Mouse (Mus musculus) CH12.LX (cell line): ENCODE measurements around the gene Nup210l. TPM values are rescaled to one million over a fixed set of nuclear protein-coding genes. Genes with fewer than 3 reads are reported as not detected.
A peak's percentile ranks its signal among the peaks of the same experiment; 100 is the strongest.

Source experiments
- DNase-seq: peaks from one replicate; pipeline ENCODE4 v3.0.0-alpha.2; 2013; ENCODE audit errors: extremely low read depth
- H3K27ac ChIP-seq: 2 replicates; pipeline ENCODE4 v1.5.1; 2012; ENCODE audit warnings: low read depth, mild to moderate bottlenecking, control low read depth, moderate library complexity; ENCODE audit not compliant: insufficient read depth
- H3K27me3 ChIP-seq: replicated peaks from 2 replicates; pipeline ENCODE3; 2012; ENCODE audit warnings: inconsistent platforms
- H3K36me3 ChIP-seq, 2 experiments: replicated peaks in 1 of 2; 2 replicates each; pipeline versions ENCODE3 to v1.6.1; 2012; ENCODE audit warnings: inconsistent platforms in 1 of 2, low read length in 1 of 2, mild to moderate bottlenecking in 1 of 2, mixed read lengths in 1 of 2, moderate library complexity in 1 of 2; ENCODE audit not compliant: control insufficient read depth in 1 of 2, insufficient read depth in 1 of 2
- H3K4me1 ChIP-seq, 2 experiments: 2 replicates each; pipeline ENCODE4 v1.6.1; 2012; ENCODE audit warnings: inconsistent platforms in 1 of 2, moderate library complexity in 1 of 2; ENCODE audit not compliant: insufficient read depth in 2 of 2, control insufficient read depth in 1 of 2
- H3K4me2 ChIP-seq: 2 replicates; pipeline ENCODE4 v1.6.1; 2012; ENCODE audit warnings: low read depth, mild to moderate bottlenecking, control low read depth; ENCODE audit not compliant: poor library complexity, insufficient read depth, severe bottlenecking
- H3K4me3 ChIP-seq, 3 experiments: fragments of 150-350 bp in 1 of 3; sonication (generic) in 1 of 3; replicated peaks in 1 of 3; 2 replicates each; pipeline versions ENCODE3 to v1.5.1; 2011 to 2012; ENCODE audit warnings: low read depth in 2 of 3, low read length in 2 of 3, mild to moderate bottlenecking in 2 of 3, moderate library complexity in 2 of 3, control low read depth in 1 of 3, improper control_type of control experiment in 1 of 3, inconsistent platforms in 1 of 3, mixed read lengths in 1 of 3; ENCODE audit not compliant: poor library complexity in 1 of 3
- H3K79me2 ChIP-seq: replicated peaks from 2 replicates; pipeline ENCODE4 v1.6.1; 2012; ENCODE audit warnings: mild to moderate bottlenecking, moderate library complexity; ENCODE audit not compliant: control insufficient read depth, poor library complexity, insufficient read depth, severe bottlenecking; ENCODE audit errors: extremely low read depth
- H3K9ac ChIP-seq: 2 replicates; pipeline ENCODE4 v1.6.1; 2012; ENCODE audit warnings: low read depth, mild to moderate bottlenecking, control low read depth, moderate library complexity; ENCODE audit not compliant: insufficient read depth
- H3K9me3 ChIP-seq: replicated peaks from 2 replicates; pipeline ENCODE3; 2012; ENCODE audit warnings: low read length, inconsistent platforms, mixed read lengths
- BHLHE40 ChIP-seq: IDR thresholded peaks from 2 replicates; pipeline ENCODE4 v1.6.1; 2011; ENCODE audit warnings: mild to moderate bottlenecking, low read depth, low read length, improper control_type of control experiment
- CHD1 ChIP-seq: IDR thresholded peaks from 2 replicates; pipeline ENCODE4 v1.6.1; 2012; ENCODE audit warnings: low read depth, low read length, improper control_type of control experiment, inconsistent platforms
- CHD2 ChIP-seq: IDR thresholded peaks from 2 replicates; pipeline ENCODE4 v1.6.1; 2011; ENCODE audit warnings: low read length, improper control_type of control experiment
- CTCF ChIP-seq, 2 experiments: IDR thresholded peaks in 1 of 2; conservative IDR thresholded peaks in 1 of 2; 2 replicates each; pipeline ENCODE4 v1.5.1; 2011 to 2012; ENCODE audit warnings: low read depth in 2 of 2, low read length in 2 of 2, improper control_type of control experiment in 1 of 2, inconsistent platforms in 1 of 2, mild to moderate bottlenecking in 1 of 2, moderate library complexity in 1 of 2
- E2F4 ChIP-seq: IDR thresholded peaks from 2 replicates; pipeline ENCODE4 v1.6.1; 2011; ENCODE audit warnings: low read depth, low read length, improper control_type of control experiment; ENCODE audit not compliant: insufficient replicate concordance
- ELF1 ChIP-seq: IDR thresholded peaks from 2 replicates; pipeline ENCODE4 v1.6.1; 2014; ENCODE audit warnings: low read depth, mild to moderate bottlenecking, inconsistent platforms, low read length, improper control_type of control experiment
- EP300 ChIP-seq: IDR thresholded peaks from 2 replicates; pipeline ENCODE4 v1.6.1; 2011; ENCODE audit warnings: low read length, improper control_type of control experiment
- ETS1 ChIP-seq: conservative IDR thresholded peaks from 2 replicates; pipeline ENCODE4 v1.6.1; 2012; ENCODE audit warnings: low read depth, mild to moderate bottlenecking, inconsistent platforms, low read length, improper control_type of control experiment, moderate library complexity
- GABPA ChIP-seq: IDR thresholded peaks from 2 replicates; pipeline ENCODE4 v1.6.1; 2012; ENCODE audit warnings: low read depth, low read length, improper control_type of control experiment, inconsistent platforms; ENCODE audit not compliant: insufficient replicate concordance
- HCFC1 ChIP-seq: IDR thresholded peaks from 2 replicates; pipeline ENCODE4 v1.6.1; 2012; ENCODE audit warnings: low read depth, mild to moderate bottlenecking, inconsistent platforms, low read length, improper control_type of control experiment
- IRF4 ChIP-seq: IDR thresholded peaks from 2 replicates; pipeline ENCODE4 v1.6.1; 2014; ENCODE audit warnings: low read depth, mild to moderate bottlenecking, inconsistent platforms, low read length, improper control_type of control experiment
- JUN ChIP-seq: IDR thresholded peaks from 2 replicates; pipeline ENCODE4 v1.6.1; 2011; ENCODE audit warnings: low read depth, mild to moderate bottlenecking, low read length, improper control_type of control experiment, moderate library complexity; ENCODE audit not compliant: insufficient read depth
- JUND ChIP-seq: conservative IDR thresholded peaks from 2 replicates; pipeline ENCODE4 v1.6.1; 2011; ENCODE audit warnings: low read depth, low read length, improper control_type of control experiment
- KAT2A ChIP-seq: IDR thresholded peaks from 2 replicates; pipeline ENCODE4 v1.6.1; 2012; ENCODE audit warnings: low read length, improper control_type of control experiment, inconsistent platforms; ENCODE audit not compliant: insufficient replicate concordance
- MAFK ChIP-seq: IDR thresholded peaks from 2 replicates; pipeline ENCODE4 v1.6.1; 2011; ENCODE audit warnings: low read length, improper control_type of control experiment; ENCODE audit not compliant: insufficient replicate concordance
- MAX ChIP-seq: IDR thresholded peaks from 2 replicates; pipeline ENCODE4 v1.6.1; 2011; ENCODE audit warnings: low read length, improper control_type of control experiment
- MAZ ChIP-seq: IDR thresholded peaks from 2 replicates; pipeline ENCODE4 v1.6.1; 2012; ENCODE audit warnings: low read depth, mild to moderate bottlenecking, inconsistent platforms, low read length, improper control_type of control experiment, moderate library complexity
- MEF2A ChIP-seq: IDR thresholded peaks from 2 replicates; pipeline ENCODE4 v1.6.1; 2014; ENCODE audit warnings: low read depth, mild to moderate bottlenecking, inconsistent platforms, low read length, improper control_type of control experiment, borderline replicate concordance
- MXI1 ChIP-seq: IDR thresholded peaks from 2 replicates; pipeline ENCODE4 v1.6.1; 2011; ENCODE audit warnings: mild to moderate bottlenecking, low read depth, low read length, improper control_type of control experiment
- MYC ChIP-seq: IDR thresholded peaks from 2 replicates; pipeline ENCODE4 v1.6.1; 2011; ENCODE audit warnings: low read depth, mild to moderate bottlenecking, improper control_type of control experiment, low read length
- NELFE ChIP-seq: IDR thresholded peaks from 2 replicates; pipeline ENCODE4 v1.6.1; 2011; ENCODE audit warnings: low read depth, low read length, improper control_type of control experiment
- NRF1 ChIP-seq: IDR thresholded peaks from 2 replicates; pipeline ENCODE4 v1.6.1; 2014; ENCODE audit warnings: low read depth, mild to moderate bottlenecking, inconsistent platforms, low read length, improper control_type of control experiment, moderate library complexity
- PAX5 ChIP-seq: IDR thresholded peaks from 2 replicates; pipeline ENCODE4 v1.6.1; 2012; ENCODE audit warnings: low read length, inconsistent platforms, mixed read lengths
- POLR2A ChIP-seq: IDR thresholded peaks from 2 replicates; pipeline ENCODE4 v1.6.1; 2011; ENCODE audit warnings: low read depth, mild to moderate bottlenecking, improper control_type of control experiment, low read length
- POLR2AphosphoS2 ChIP-seq: IDR thresholded peaks from 2 replicates; pipeline ENCODE4 v1.6.1; 2011; ENCODE audit warnings: low read depth, low read length, improper control_type of control experiment
- RAD21 ChIP-seq: IDR thresholded peaks from 2 replicates; pipeline ENCODE4 v1.6.1; 2011; ENCODE audit warnings: low read depth, mild to moderate bottlenecking, low read length, improper control_type of control experiment, moderate library complexity
- RCOR1 ChIP-seq: conservative IDR thresholded peaks from 2 replicates; pipeline ENCODE4 v1.6.1; 2012; ENCODE audit warnings: low read depth, mild to moderate bottlenecking, inconsistent platforms, low read length, improper control_type of control experiment
- SIN3A ChIP-seq: IDR thresholded peaks from 2 replicates; pipeline ENCODE4 v1.6.1; 2012; ENCODE audit warnings: low read length, improper control_type of control experiment, inconsistent platforms
- SMC3 ChIP-seq: IDR thresholded peaks from 2 replicates; pipeline ENCODE4 v1.6.1; 2011; ENCODE audit warnings: low read depth, low read length, improper control_type of control experiment
- TBP ChIP-seq: conservative IDR thresholded peaks from 2 replicates; pipeline ENCODE4 v1.6.1; 2011; ENCODE audit warnings: low read depth, low read length, improper control_type of control experiment
- TCF12 ChIP-seq: IDR thresholded peaks from 2 replicates; pipeline ENCODE4 v1.6.1; 2014; ENCODE audit warnings: low read depth, mild to moderate bottlenecking, inconsistent platforms, low read length, improper control_type of control experiment
- UBTF ChIP-seq: IDR thresholded peaks from 2 replicates; pipeline ENCODE4 v1.6.1; 2012; ENCODE audit warnings: low read depth, mild to moderate bottlenecking, inconsistent platforms, low read length, improper control_type of control experiment, moderate library complexity
- USF1 ChIP-seq: IDR thresholded peaks from 2 replicates; pipeline ENCODE4 v1.6.1; 2014; ENCODE audit warnings: low read depth, mild to moderate bottlenecking, inconsistent platforms, low read length, improper control_type of control experiment
- USF2 ChIP-seq: conservative IDR thresholded peaks from 2 replicates; pipeline ENCODE4 v1.6.1; 2011; ENCODE audit warnings: low read depth, low read length, improper control_type of control experiment
- ZC3H11A ChIP-seq: IDR thresholded peaks from 2 replicates; pipeline ENCODE4 v1.6.1; 2012; ENCODE audit warnings: low read depth, mild to moderate bottlenecking, inconsistent platforms, low read length, improper control_type of control experiment
- ZKSCAN1 ChIP-seq: IDR thresholded peaks from 2 replicates; pipeline ENCODE4 v1.6.1; 2012; ENCODE audit warnings: low read depth, inconsistent platforms, low read length, improper control_type of control experiment, borderline replicate concordance
- ZMIZ1 ChIP-seq: IDR thresholded peaks from 2 replicates; pipeline ENCODE4 v1.6.1; 2012; ENCODE audit warnings: low read depth, mild to moderate bottlenecking, inconsistent platforms, low read length, improper control_type of control experiment
- ZNF384 ChIP-seq: IDR thresholded peaks from 2 replicates; pipeline ENCODE4 v1.6.1; 2012; ENCODE audit warnings: low read depth, low read length, improper control_type of control experiment, inconsistent platforms
- dilution Hi-C: fragments of 300-500 bp; cut with MboI; formaldehyde crosslinking; loops from 2 replicates; pipeline ENCODE4 v1.14.3; 2020; ENCODE audit warnings: low sequenced_read_pairs; ENCODE audit not compliant: extremely low pct_unique_long_range_greater_than_20kb, extremely low pct_ligation_motif_present
- in situ Hi-C: fragments of 300-500 bp; cut with MboI; formaldehyde crosslinking; loops from 3 replicates; pipeline ENCODE4 v1.14.3; 2019; ENCODE audit warnings: low sequenced_read_pairs, low pct_ligation_motif_present, low pct_unique_long_range_greater_than_20kb, mixed read lengths
- polyA plus RNA-seq: library from polyadenylated mRNA; unstranded; fragments of >175 nt; gene quantifications from 2 replicates; pipeline ENCODE4 v1.2.1, GENCODE M21; 2012; ENCODE audit warnings: low read depth; ENCODE audit not compliant: insufficient read length
- total RNA-seq, 2 experiments: library from RNA; depleted of rRNA; stranded (reverse); fragments of 300-350 nt in 1 of 2; fragments of >200 nt in 1 of 2; gene quantifications; 2 replicates each; pipeline ENCODE4 v1.2.3; 2012 to 2014

The Nup210l gene
- total and polyA plus RNA-seq, 3 experiments, result 0.42 to 0.47 (median 0.43) TPM

DNA sequence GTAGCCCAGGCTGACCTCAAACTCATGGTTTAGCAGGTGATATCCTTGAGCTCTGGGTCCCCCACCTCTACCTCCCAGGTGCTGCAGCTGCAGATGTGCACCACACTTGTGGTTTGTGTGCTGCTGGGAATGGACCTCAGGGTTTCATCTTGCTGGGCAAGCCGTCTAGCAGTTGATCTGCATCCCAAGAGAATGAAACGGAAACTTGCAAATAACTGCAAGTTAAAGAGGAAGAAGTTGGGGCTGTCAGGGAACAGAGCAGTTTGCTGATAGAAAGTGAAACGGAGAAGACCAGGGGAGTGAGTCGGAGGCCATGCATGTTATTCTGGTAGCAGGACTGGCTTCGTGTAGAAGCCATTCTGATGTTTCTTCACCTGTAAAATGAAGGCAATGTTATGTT is 21.8 kb downstream of the Nup210l start:
- Histone ChIP-seq H3K27me3 (no peaks in the 10 kb centered on the region), H3K4me3 (no peak overlapping the region), H3K27ac (peak overlapping the region; percentile 52), H3K79me2 (no peaks in the 10 kb centered on the region), H3K9ac (no peak overlapping the region), H3K36me3 (no peaks in the 10 kb centered on the region), H3K4me1 (peaks cover 4 to 31% of the 10 kb centered on the region in 2 experiments), H3K4me2 (no peak overlapping the region), H3K9me3 (no peaks in the 10 kb centered on the region)
- peak; percentile 93 for DNase-seq
- in situ Hi-C loops (no loop called here), dilution Hi-C loops (no loop called here)
- peak; percentile 94 for TF ChIP-seq MEF2A
- TF ChIP-seq E2F4, result 0 out of 2 replicates have a peak, but pooled peaks have one; percentile 25
- TF ChIP-seq PAX5, result no peak
- TF ChIP-seq ZKSCAN1, result no peak
- TF ChIP-seq POLR2AphosphoS2, result no peak
- TF ChIP-seq ZC3H11A, result no peak
- peak; percentile 24 for TF ChIP-seq ZNF384
- no peak for TF ChIP-seq USF1
- 0 out of 2 replicates have a peak, but pooled peaks have one; percentile 62 for TF ChIP-seq TBP
- peak; percentile 71 for TF ChIP-seq ELF1
- no peak for TF ChIP-seq NELFE
- peak; percentile 74; the same call in 1 of the 2 replicates for TF ChIP-seq MAFK
- TF ChIP-seq SMC3, result no peak
- TF ChIP-seq USF2, result no peak
- peak; percentile 14 for TF ChIP-seq RAD21
- peak; percentile 40; the same call in 1 of the 2 replicates for TF ChIP-seq JUN
- no peak for TF ChIP-seq CHD1
- TF ChIP-seq NRF1, result no peak
- no peak for TF ChIP-seq UBTF
- peak; percentile 91; the same call in 1 of the 2 replicates for TF ChIP-seq MAZ
- peak; percentile 69 for TF ChIP-seq JUND
- TF ChIP-seq HCFC1, result peak; percentile 34; the same call in 1 of the 2 replicates
- TF ChIP-seq ZMIZ1, result peak; percentile 62; the same call in 1 of the 2 replicates
- TF ChIP-seq SIN3A, result peak; percentile 84
- TF ChIP-seq CTCF (conservative IDR thresholded peaks at IDR 0.05 in 1 of 2, IDR thresholded peaks at IDR 0.05 in 1 of 2; ENCODE audit: low read depth in 2 of 2, low read length in 2 of 2), result no peak
- TF ChIP-seq POLR2A, result peak; percentile 46; the same call in 1 of the 2 replicates
- peak; percentile 83; the same call in 1 of the 2 replicates for TF ChIP-seq MAX
- TF ChIP-seq MYC, result peak; percentile 82
- TF ChIP-seq RCOR1, result peak; percentile 93
- TF ChIP-seq MXI1, result 0 out of 2 replicates have a peak, but pooled peaks have one; percentile 68
- peak; percentile 100 for TF ChIP-seq TCF12
- peak; percentile 86 for TF ChIP-seq BHLHE40
- peak; percentile 98 for TF ChIP-seq EP300
- TF ChIP-seq ETS1, result peak; percentile 95
- no peak for TF ChIP-seq GABPA
- peak; percentile 84 for TF ChIP-seq CHD2
- 0 out of 2 replicates have a peak, but pooled peaks have one; percentile 44 for TF ChIP-seq KAT2A
- TF ChIP-seq IRF4, result peak; percentile 98
